Mouse (Mus musculus): Measurements from ENCODE around the gene Zc4h2.

Gene Zc4h2

DNA sequence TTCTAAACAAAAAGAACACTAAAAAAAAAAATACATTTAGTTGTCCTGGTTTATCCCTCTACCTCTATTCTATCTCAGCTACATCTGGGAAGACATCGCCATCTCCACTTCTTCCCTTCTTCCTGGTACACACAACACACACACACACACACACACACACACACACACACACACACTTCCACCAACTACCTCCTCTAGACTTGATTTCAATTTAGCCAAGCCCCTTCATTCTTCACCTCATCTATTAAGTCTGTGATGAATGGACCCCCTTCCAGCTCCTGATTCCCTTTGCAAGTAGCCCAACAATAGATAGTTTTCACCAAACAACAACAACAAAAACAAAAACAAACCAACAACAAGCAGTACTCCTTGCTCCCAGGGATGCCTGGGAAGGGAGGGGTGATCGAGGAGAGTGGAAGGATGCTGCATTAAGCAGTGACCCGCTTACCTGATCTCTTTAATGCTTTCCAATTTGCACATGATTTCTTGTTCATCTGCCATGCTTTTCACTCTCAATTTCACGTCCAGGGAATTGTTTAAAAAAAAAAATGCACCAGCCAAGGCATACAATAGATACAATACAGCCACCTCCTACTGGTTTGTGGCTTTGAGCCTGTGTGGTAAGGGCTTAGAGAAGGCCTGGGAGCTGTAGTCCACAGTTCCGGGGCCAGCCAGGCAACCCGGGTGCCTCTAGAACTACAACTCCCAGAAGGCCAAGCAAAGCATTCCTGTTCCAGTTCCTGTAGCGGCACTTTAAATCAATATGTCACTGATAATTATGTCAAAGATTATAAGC lies at the start of gene Zc4h2:
TSS of gene Zc4h2 (minus strand) at position 706 of the 796 bp plus-strand sequence.
- DNase-seq (ENCODE audit: inconsistent age in 2 of 2, low spot score in 1 of 2), result peak; percentile 78 to 92

DNA sequence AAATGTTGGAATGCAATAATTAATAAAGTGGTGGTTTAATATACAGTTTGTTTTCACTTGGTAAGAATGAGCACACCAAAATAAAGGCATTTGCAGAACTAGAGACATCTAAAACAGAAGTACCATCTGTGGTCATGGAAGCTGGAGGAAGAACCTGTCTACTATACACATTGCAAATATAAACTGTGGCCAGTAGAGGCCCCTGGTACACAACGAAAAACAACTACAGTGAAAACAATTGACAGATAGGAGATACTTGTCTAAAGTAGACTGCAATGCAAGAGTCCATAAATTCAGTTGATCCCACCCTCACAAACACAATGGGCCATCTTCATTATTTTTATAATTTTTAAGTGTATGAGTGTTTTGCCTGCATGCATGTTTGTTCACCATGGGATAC lies 28.8 kb upstream of the Zc4h2 start:
- peak in 1 of 2 experiments; percentile 31 for DNase-seq (ENCODE audit: inconsistent age in 2 of 2, low spot score in 1 of 2)

DNA sequence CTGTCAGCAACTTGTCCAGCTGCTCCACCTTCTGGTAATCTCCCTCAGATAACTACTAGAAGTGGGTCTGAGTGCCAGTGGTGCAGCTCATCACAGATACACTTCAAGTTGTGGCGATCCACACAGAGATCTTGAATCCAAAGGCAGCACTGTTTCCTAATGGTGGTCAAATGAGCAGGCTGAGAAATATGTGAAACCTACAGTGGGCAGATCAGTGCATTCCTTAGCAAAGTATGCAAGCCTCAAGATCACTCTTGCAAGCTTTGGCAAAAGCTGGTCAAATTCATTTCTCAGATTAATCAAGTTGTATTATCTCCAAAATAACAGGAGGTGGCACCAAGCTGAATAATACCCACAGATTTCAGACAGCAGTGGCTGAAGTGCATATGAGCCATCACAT lies 23.9 kb upstream of the Zc4h2 start:
- no peak for DNase-seq (ENCODE audit: inconsistent age in 2 of 2, low spot score in 1 of 2)

DNA sequence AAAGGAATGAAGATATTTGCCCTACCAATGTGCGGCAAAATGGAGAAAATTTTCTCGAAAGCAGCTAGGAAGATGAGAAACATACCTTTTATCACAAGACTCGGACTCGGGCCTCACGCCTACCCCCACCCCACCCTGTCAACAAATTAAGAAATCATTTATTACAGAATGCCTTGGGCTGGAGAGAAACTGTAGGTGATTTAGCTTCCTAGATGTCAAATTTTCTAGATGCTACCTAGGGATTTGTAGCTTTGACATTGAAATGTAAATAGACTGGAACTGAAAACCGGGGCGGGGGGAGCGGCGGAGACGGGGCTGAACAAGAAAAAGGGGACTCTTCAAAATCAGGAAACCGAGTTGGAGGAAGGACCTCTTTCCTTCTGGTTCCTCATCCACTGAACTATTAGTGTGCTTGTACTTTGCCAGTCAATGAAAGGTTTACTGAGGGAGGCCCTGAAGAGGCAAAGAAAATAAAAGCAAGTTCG lies 333 bp upstream of the Zc4h2 start:
- DNase-seq (ENCODE audit: inconsistent age in 2 of 2, low spot score in 1 of 2), result no peak

DNA sequence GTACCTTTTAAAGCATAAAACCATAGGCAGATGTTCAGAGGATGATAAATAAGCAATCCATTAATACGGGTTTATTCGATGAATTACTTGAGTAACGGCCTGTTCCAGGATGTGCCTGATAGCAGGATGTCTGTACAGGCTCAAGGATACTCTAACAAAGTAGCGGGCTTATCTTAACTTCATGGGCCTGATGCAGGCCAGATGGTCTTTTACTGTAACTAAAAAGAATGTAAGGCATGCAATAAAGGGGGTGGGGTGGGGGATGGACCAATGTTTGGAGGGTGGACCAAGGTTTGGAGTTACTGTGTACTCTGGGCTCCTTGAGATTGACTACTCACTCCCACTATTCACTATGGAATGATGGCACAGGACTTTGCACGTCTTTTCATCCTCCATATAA lies 57.7 kb downstream of the Zc4h2 start:
- DNase-seq (ENCODE audit: inconsistent age in 2 of 2, low spot score in 1 of 2), result no peak

Measured in adrenal gland, adult (tissue).